8 mouse cellular contexts compared by ENCODE assay signal in genomic region chr6:83456984-83457810, GRCm38 (mm10). TPM values are rescaled to one million over a fixed set of nuclear protein-coding genes. Genes with fewer than 3 reads are reported as not detected.
A peak's percentile ranks its signal among the peaks of the same experiment; 100 is the strongest.
DNase-seq lines count a peak whose midpoint lies in the region; ATAC-seq and TF ChIP-seq lines count a peak whose summit lies in the region.

No protein-coding gene starts in this region.

- H3K4me3 ChIP-seq in left cerebral cortex, adult 2 months = peak overlapping the region; percentile 67
- H3K4me3 ChIP-seq in embryonic facial prominence, embryonic 14.5 days (ENCODE audit: low read depth, low read length) = peak overlapping the region; percentile 82

- ATAC-seq in embryonic facial prominence, embryonic 14.5 days (ENCODE audit: low read depth) = peak; percentile 84
- ATAC-seq in frontal cortex, adult (ENCODE audit: low TSS enrichment) = no peak

- H3K9me3 ChIP-seq in embryonic facial prominence, embryonic 14.5 days (ENCODE audit: control insufficient read depth, low read length) = no peaks in the 10 kb centered on the region

- DNase-seq in left cerebral cortex, adult 2 months (ENCODE audit: extremely low spot score in 1 of 2, low spot score in 2 of 2) = no peak
- no peak for DNase-seq in left cerebral cortex, adult 8-10 months (ENCODE audit: low spot score in 2 of 2)
- peak; percentile 88 for DNase-seq in embryonic facial prominence, embryonic 14.5 days (ENCODE audit: low spot score)
- DNase-seq in kidney, adult 9 months = peak; percentile 84
- peak; percentile 63 for DNase-seq in lung, postnatal 14 days
- peak; percentile 71 for DNase-seq in urinary bladder, postnatal 25 days (ENCODE audit: low spot score)
- no peak for DNase-seq in frontal cortex, postnatal 10 days (ENCODE audit: low spot score in 2 of 2)

- H3K27ac ChIP-seq in left cerebral cortex, adult 2 months = peak overlapping the region; percentile 70
- peak overlapping the region; percentile 90 for H3K27ac ChIP-seq in embryonic facial prominence, embryonic 14.5 days (replicated peaks; ENCODE audit: low read depth, low read length)

- peaks cover 34% of the 10 kb centered on the region for H3K4me1 ChIP-seq in embryonic facial prominence, embryonic 14.5 days (ENCODE audit: control insufficient read depth, insufficient read depth, low read length)

- no peaks in the 10 kb centered on the region for H3K27me3 ChIP-seq in embryonic facial prominence, embryonic 14.5 days (replicated peaks; ENCODE audit: control insufficient read depth, insufficient read depth, low read length)

- no peaks in the 10 kb centered on the region for H3K36me3 ChIP-seq in embryonic facial prominence, embryonic 14.5 days (ENCODE audit: control insufficient read depth, insufficient read depth, low read length)

- H3K4me2 ChIP-seq in embryonic facial prominence, embryonic 14.5 days (ENCODE audit: low read depth, low read length) = peak overlapping the region; percentile 86

- no peak for TF ChIP-seq CTCF in left cerebral cortex, adult 2 months (IDR thresholded peaks at IDR 0.05)

- intact Hi-C loops in left cerebral cortex, adult 2 months (cut with DNase I) = loop anchor here (5.0 kb wide), 1 partner anchor 40 kb away; no protein-coding TSS in a partner anchor

- WGBS in embryonic facial prominence, embryonic 14.5 days = 3% methylated on average over 30 of the region's 33 CpGs

- H3K9ac ChIP-seq in embryonic facial prominence, embryonic 14.5 days (ENCODE audit: low read depth, low read length) = peak overlapping the region; percentile 94

RNA-seq across cellular contexts. Expression of gene Tet3, which starts 1.7 kb away (rescaled TPM):
- total RNA-seq in left cerebral cortex, adult 2 months (2021) = 10 to 100 TPM; 74.6 to 90.0 TPM
- total RNA-seq in left cerebral cortex, adult 8-10 months (2022) = 10 to 100 TPM; 54.7 to 62.8 (median 59.4) TPM
- polyA plus RNA-seq in embryonic facial prominence, embryonic 14.5 days (2014; fragmentation: Nextera tagmentation; extraction: Ambion mirVana) = 32.4 and 37.3 TPM in 2 replicates

RNA-seq across cellular contexts. Expression of gene Dguok, which starts 49.6 kb away (rescaled TPM):
- total RNA-seq in left cerebral cortex, adult 2 months (2021) = 10 to 100 TPM; 25.2 to 31.0 TPM
- 10 to 100 TPM; 23.9 to 35.7 (median 30.9) TPM for total RNA-seq in left cerebral cortex, adult 8-10 months (2022)
- 70.5 and 72.3 TPM in 2 replicates for polyA plus RNA-seq in embryonic facial prominence, embryonic 14.5 days (2014; fragmentation: Nextera tagmentation; extraction: Ambion mirVana)

Comparison
In these comparisons a context has a peak if more than half of its experiments do, and no peak if none do; other contexts are left out.
1. DNase-seq: peak in embryonic facial prominence, embryonic 14.5 days (single experiment), kidney, adult 9 months (single experiment), lung, postnatal 14 days (single experiment) and urinary bladder, postnatal 25 days (single experiment); none in left cerebral cortex, adult 2 months (0 of 2), left cerebral cortex, adult 8-10 months (0 of 2) and frontal cortex, postnatal 10 days (0 of 2).